Mouse (Mus musculus): ENCODE results near the gene Med27. TPM values are rescaled to one million over a fixed set of nuclear protein-coding genes. Genes with fewer than 3 reads are reported as not detected.
"Not testable (repeated sequence)": the region's sequence is repeated elsewhere in the genome, so short reads cannot be mapped to it uniquely, and the experiment has no call there.

Gene Med27
- total RNA-seq, 2 experiments from 2014 or later, result 23.6 to 25.3 TPM

DNA sequence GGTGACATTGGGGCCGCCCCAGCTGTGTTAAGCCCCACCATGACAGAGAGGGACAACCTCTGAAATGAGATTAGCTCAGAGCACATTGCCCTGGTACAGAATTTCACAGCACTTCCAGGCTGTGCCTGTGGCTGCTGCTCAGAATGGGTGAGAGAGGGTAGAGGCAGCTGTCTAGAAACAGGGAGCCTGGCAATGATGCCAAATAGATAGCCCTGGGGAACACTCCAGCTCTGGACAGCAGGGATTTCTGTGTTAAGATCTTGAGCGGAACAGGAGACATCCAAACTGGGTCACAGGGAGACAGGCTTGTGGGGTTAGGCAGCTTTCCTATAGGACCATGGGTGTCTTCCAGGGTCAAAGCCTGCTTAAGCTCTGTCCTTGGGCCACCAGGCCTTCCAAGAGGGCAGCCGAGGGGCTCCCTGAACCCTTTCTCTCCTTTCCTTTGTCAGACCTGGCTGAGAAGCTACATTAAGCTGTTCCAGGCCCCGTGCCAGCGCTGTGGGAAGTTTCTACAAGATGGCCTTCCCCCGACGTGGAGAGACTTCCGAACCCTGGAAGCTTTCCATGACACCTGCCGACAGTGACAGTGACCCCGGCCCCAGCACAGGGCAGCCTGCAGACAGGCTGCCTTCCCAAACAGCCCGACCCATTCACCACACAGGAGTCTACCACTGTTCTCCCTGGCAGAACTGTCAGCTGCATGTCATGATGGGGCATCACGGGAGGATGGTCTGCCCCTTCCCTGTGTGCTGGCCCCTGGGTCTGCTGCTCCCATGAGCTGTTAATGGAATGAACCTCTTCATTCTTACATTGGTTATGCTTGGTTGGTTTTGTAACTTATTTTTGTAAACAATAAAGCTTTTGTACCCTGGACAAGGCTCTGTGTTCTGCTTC is 177.5 kb downstream of the Med27 start:
- DNase-seq, result peak; percentile 54

- no peak for DNase-seq
Observed at GRCm38 (mm10) chr2:29525273-29525805, 178.7 kb downstream of the Med27 start.

- DNase-seq, result peak; percentile 79
Observed at GRCm38 (mm10) chr2:29526266-29526665, 179.6 kb downstream of the Med27 start.

DNA sequence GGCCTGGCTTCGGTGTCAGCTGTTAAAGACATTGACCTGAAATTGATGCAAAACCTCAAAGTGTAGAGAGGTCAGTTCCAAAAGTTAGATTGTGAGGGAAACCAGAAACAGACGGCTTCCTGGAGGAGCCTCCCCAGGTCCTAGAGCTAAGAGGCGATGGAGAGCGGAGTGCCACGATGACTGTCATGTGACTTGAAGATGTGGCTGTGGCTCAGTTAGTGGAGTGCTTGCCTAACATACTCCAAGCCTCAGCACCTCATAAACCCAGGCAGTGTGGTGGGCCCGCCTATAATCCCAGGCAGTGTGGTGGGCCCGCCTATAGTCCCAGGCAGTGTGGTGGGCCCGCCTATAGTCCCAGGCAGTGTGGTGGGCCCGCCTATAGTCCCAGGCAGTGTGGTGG is 180.9 kb downstream of the Med27 start:
- not testable (repeated sequence) for DNase-seq

DNA sequence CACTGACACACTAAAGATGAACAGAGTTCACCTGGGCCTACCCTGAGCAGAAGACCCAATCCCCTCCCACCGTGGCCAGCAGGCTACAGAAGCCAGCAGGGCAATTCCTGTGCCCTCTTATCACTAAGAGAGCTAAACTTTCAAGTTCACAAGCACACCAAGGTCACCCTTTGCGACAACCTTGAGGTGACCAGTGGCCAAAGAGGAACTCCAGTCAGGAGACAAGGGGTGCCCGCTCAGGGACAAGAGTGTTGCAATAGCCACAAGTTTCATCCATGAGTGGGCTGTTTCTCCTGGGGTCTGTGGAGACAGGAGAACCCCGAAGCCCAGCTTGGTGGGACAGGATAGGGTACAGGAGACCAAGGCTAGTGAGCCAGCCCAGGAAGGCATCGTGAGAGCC is 182.2 kb downstream of the Med27 start:
- no peak for DNase-seq

DNA sequence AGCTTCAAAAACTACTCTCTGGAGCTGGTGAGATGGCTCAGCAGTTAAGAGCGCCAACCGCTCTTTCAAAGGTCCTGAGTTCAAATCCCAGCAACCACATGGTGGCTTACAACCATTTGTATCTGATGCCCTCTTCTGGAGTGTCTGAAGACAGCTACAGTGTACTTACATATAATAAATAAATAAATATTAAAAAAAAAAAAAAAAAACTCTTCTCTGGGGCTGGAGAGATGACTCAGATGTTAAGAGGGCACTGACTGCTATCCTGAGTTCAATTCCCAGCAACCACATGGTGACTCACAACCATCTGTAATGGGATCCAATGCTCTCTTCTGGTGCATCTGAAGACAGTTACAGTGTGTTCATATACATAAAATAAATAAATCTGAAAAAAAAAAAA is 183.2 kb downstream of the Med27 start:
- DNase-seq, result not testable (repeated sequence)

- DNase-seq, result no peak
Observed at GRCm38 (mm10) chr2:29532173-29532572, 185.6 kb downstream of the Med27 start.

DNA sequence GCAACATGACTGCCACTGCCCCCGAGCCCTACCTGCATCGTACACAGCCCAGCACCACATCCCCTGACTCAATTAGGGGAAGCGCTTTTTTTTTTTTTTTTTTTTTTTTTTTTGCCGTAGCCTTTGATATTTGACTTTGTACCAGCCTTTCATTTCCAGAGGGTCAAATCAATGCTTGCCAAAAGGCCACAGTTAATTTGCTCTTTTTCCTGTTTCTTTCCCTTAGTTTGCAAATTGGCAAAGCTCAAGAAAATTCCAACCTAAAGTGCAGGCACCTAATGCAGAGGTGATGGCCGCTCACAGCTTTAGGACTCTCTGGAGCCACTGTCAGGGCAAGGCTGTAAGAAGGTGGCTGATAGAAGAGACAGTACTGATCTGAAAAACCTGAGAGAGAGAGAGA is 186.3 kb downstream of the Med27 start:
- DNase-seq, result no peak

GRCm38 (mm10) chr2:29535566-29536244 is 189.1 kb downstream of the Med27 start:
- DNase-seq, result no peak

DNA sequence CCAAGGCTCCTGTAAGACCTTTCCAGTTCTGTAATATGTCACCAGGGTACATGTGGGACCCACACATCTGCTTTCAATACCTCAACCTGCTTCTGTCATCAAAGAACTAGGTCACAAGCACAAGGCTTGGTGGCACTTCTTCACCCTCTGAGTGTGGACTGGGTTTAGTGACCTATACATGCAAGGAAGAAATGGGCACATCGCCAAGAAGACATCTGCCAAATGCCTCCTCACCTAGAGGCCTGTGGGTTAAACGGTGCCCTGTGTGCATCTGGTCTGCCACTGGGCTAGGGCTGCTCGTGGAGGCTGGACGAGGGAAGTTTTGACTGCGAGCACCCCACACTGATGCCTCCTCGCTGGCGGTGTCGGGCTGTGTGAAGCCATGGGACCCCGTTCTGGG is 189.9 kb downstream of the Med27 start:
- no peak for DNase-seq

DNA sequence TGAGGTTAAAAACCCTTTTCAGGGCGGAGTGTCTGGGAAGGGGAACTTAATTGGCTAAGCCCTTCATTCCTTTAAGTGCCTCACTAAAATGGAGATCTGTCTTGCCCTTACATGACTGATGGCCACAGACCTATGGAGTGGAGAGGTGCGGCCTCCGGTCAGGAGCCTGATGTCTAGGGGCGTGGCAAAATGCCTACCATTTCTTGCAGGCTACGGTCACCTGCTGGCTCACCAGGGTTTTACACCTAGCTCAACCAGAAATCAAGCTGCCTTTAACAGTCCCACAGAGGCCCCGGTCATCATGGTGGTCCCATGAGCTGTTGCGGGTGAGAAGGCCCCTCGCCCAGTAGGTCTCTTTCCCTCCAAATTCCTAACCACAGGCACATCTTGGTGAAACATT is 190.7 kb downstream of the Med27 start:
- no peak for DNase-seq

GRCm38 (mm10) chr2:29542039-29542438 is 195.4 kb downstream of the Med27 start:
- no peak for DNase-seq

GRCm38 (mm10) chr2:29546571-29546970 is 200.0 kb downstream of the Med27 start:
- no peak for DNase-seq

DNA sequence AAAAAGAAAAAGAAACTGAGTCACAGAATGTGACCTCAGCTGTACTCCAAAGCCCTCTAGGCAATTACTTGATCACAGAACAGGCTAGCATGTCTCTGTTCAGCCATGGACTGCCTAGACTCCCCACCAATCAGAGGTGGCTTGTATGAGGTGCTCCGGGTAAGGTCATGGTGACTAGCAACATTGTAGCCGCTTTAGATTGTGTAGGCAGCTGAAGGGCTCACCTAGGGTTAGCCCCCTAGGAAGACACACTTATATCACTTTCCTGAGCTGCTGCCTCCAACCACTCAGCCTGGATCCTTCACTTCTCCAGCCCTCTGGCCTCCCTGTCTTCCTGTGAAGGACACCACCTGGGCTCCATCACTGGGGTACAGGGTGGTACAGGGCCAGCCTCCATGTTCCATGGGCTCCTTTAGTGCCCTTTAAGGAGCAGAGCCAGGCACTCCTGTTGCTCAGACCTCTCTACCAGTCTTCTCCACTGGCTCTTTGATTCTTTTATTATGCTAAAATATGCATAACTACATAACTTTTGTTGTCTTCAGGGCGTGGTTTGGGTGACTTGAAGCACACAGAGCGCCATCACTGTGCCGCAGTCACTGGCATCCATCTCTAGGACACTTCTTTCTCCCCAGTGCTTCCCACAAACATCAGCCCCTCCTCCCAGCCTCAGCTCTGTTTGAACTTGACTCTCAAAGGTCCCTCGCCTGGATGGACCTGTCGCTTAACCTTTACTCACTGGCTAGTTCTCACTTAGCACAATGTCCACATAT is 205.4 kb downstream of the Med27 start:
- no peak for DNase-seq

GRCm38 (mm10) chr2:29553945-29554634 is 207.5 kb downstream of the Med27 start:
- peak; percentile 61 for DNase-seq

GRCm38 (mm10) chr2:29558561-29558960 is 211.9 kb downstream of the Med27 start:
- DNase-seq, result peak; percentile 49

DNA sequence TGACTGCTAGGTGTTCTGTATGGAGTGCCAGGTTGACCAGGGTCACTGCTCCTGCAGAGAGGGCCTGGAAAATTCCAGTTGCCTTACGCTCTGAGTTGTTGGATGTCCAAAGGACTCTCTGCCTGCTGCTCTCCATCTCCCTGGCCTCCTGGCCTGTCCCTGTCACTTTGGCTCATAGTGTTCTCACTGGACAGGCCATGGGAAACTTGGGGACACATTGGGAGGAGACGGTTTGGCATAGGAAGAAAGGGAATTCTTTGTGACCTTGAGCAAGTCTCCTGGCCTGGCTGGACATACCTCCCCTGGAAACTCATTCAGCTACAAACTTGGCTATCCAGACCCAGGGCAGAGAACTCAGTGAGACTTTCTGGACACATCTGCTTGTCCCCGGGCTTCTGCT is 213.3 kb downstream of the Med27 start:
- no peak for DNase-seq

DNA sequence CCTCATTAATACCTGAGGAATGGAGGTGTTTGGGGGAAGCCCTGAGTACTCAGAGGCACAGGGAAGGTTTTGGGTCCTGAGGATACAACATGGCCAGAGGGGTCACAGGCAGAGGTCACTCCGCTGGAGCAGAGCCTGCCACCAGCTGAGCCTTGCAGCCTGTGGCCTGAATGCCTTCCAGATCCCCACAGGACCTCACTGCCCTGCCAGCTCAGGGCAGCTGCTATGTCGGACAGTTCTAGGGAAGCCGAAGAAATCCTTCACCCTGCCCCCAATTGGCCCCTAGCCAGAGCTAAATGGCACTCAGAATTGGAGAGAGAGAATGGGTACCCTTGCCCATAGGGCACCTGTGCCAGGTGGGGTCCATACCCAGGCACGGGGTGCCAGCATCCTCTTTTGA is 214.8 kb downstream of the Med27 start:
- DNase-seq, result no peak

DNA sequence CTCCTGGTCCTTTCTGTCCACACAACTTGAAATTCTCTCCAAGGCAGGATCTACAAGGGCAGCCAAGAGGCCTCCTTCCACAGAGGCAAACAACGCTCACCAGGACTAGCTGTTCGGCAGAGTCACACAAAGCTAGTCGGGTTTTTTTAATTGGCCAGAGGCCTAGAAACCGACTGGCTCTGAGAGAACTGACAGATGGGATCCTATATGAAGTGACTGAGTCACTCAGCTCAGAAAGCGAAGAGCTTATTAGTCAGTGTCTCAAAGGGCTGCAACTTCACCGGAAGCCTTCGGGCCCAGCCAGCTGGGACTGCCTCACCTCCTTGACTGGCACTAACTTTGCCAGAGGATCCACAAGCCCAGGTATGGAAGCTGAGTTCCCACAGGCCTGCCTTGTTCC is 217.4 kb downstream of the Med27 start:
- DNase-seq, result no peak

DNA sequence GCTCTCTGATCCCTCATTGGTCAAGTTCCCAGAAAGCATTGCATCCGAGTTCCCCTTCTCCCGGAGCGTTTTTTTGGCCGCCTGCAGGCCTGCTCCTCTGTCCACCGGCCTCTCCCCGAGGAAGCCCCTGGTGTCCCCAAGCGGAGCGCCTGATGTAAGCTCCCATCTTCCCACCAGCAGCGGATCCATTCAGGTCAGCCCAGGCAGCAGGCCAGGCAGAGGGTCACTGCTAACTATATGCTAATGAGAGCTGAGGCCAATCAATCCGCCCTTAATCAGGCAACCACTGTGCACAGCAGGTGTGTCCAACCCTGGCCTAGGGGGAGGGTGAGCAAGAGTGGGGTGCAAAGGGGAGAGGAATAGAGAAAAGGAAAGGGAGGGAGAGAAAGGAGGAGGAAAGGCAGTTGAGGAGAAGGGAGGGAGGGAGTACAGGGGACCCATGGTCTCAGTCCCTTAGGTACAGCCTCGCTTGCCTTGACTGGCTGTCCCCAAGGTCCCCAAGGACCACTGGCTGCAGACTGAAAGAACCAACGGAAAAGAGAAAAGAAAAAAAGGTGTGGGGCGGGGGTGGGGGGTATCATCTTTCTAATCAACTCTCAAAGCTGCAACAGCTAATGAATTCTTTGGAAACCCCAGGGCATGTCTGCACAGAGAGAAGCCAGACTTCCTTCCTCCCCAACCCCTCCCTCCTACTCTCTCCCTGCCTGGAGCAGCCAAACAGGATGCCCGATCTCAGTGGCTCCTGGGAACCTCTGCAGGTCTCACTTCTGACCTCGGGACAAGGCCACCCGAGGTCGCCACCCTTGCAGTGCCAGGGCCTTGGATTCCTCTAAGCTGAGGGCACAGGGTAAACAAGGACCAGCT is 219.2 kb downstream of the Med27 start:
- no peak for DNase-seq
